Mouse (Mus musculus): ENCODE results near the gene Fastkd3.

The Fastkd3 gene

DNA sequence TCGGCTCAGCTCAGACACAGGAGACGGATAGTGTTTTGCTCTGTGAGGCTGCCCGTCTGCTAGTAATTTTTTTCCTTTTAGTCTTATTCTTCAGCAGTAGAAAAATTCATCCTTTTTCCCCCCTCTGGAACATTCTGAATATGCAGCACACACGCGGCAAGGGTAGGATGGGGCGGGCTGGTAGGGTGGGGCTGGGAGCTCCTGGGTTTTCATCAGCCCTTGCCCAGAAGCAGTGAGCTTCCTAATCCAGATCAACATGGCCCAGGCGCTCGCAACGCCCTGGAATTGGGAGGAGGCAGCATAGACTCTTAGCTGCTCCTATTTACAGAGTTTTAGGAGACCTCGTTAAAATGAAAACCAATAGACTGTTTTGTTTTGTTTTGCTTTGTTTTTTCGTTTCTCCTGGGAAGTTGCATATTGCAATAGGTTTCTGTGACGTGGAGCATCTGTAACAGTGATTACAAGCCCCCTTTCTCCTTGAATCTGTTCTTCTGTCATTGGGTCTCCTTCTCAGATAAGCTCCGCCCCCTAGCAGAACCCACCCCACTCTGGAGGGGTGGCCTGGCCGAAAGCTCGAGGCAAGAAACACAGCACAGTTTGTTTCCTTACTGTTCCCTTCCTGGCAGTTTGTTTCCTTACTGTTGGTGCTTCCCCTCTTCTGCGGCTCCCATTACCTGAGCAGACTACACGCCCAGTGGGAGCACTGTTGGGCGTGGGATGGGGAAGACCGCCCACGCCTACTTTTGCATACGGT is 25.8 kb downstream of the Fastkd3 start:
- no peak for DNase-seq (ENCODE audit: low read depth)

DNA sequence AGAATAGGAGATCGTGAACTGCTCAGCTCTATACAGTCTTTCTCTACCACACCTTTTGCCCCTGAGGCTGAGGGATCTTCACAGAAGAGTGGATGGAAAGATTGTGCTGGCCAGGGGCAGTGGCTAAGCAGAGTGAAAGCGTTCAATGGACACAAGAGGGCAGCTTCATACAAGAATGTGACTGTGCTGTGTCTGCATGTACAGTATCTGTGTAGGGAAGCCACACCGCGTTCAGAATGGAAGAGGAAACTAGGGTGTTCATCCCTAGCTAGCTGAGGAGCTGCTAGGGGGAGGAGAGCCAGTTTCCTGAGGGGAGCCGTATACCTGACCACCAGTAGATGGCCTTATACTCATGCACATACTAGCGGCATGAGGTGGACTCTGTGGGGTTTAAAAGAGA is 40.8 kb downstream of the Fastkd3 start:
- DNase-seq (ENCODE audit: low read depth): no peak

DNA sequence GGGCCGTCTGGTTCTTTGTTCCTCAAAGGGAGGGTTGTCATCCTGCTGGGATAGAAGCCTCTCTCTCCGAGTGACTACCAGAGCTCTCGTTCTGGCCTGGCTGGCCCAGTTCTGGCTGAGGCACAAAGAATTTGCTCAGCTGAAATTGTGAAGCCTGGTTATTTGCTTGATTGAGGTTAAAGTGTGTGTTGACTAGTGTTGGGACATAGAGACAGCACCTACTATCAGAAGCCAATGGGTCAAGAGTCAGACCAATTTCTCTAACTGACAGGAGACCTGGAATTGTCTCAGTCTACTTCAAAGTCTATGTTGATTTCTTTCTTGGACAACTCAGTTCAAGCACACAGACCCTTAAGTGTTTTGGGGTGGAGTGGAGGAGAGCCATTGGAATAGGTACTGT is 45.0 kb downstream of the Fastkd3 start:
- no peak for DNase-seq (ENCODE audit: low read depth)

Measured in naive thymus-derived CD4-positive, alpha-beta T cell, adult 2 months (primary cell).